Mouse (Mus musculus) liver, postnatal 0 days (tissue): ENCODE data around the gene Pkd2. TPM values are rescaled to one million over a fixed set of nuclear protein-coding genes. Genes with fewer than 3 reads are reported as not detected.
A peak's percentile ranks its signal among the peaks of the same experiment; 100 is the strongest.

ENCODE experiments used
- ATAC-seq: fragments of 200-750 bp; cut with Nextera tagmentation; 2 replicates; pipeline ENCODE4 v1.8.0; 2017; ENCODE audit warnings: mild to moderate bottlenecking, moderate library complexity
- DNase-seq: peaks from one replicate; pipeline ENCODE4 v3.0.0-alpha.2; 2016
- H3K27ac ChIP-seq: fragments of 300-500 bp; sonication (generic); 2 replicates; pipeline ENCODE4 v1.5.1; 2014; ENCODE audit warnings: antibody characterized with exemption, moderate library complexity, mild to moderate bottlenecking, low read depth
- H3K27me3 ChIP-seq: fragments of 300-500 bp; sonication (generic); 2 replicates; pipeline ENCODE4 v1.6.1; 2014; ENCODE audit warnings: low read length, control low read depth, mixed read lengths; ENCODE audit not compliant: insufficient read depth
- H3K36me3 ChIP-seq: fragments of 300-500 bp; sonication (generic); replicated peaks from 2 replicates; pipeline ENCODE4 v1.6.1; 2014; ENCODE audit warnings: mild to moderate bottlenecking, control low read depth, low read length, moderate library complexity, mixed read lengths; ENCODE audit not compliant: insufficient read depth
- H3K4me1 ChIP-seq: fragments of 300-500 bp; sonication (generic); 2 replicates; pipeline ENCODE4 v1.6.1; 2014; ENCODE audit warnings: antibody characterized with exemption, mild to moderate bottlenecking, control low read depth; ENCODE audit not compliant: insufficient read depth
- H3K4me2 ChIP-seq: fragments of 300-500 bp; sonication (generic); 2 replicates; pipeline ENCODE4 v1.6.1; 2014; ENCODE audit warnings: low read depth, mild to moderate bottlenecking, low read length, moderate library complexity, mixed read lengths
- H3K4me3 ChIP-seq: fragments of 300-500 bp; sonication (generic); 2 replicates; pipeline ENCODE4 v1.5.1; 2014; ENCODE audit warnings: low read depth, low read length
- H3K9ac ChIP-seq: fragments of 300-500 bp; sonication (generic); replicated peaks from 2 replicates; pipeline ENCODE4 v1.6.1; 2014; ENCODE audit warnings: mild to moderate bottlenecking, moderate library complexity
- H3K9me3 ChIP-seq: fragments of 300-500 bp; sonication (generic); 2 replicates; pipeline ENCODE4 v1.6.1; 2016; ENCODE audit warnings: mild to moderate bottlenecking, control low read depth, low read length, mixed read lengths
- CTCF ChIP-seq: sonication (generic); IDR thresholded peaks from 2 replicates; pipeline ENCODE4 v1.5.1; 2016; ENCODE audit warnings: antibody characterized with exemption, low read depth
- EP300 ChIP-seq: IDR thresholded peaks from 2 replicates; pipeline ENCODE4 v1.6.1; 2016; ENCODE audit warnings: antibody characterized with exemption, low read depth, mild to moderate bottlenecking
- WGBS: fragments of 180-500 bp; shearing (Covaris S2); extraction: QIAGEN DNeasy Blood & Tissue Kit; methylation state at CpG from one replicate; pipeline ENCODE4 v1.1.7; 2014; ENCODE audit not compliant: insufficient replicate concordance; 5-methylcytosine and 5-hydroxymethylcytosine counted together
- polyA plus RNA-seq: library from polyadenylated mRNA; unstranded; fragments of >200 nt; fragmentation: Nextera tagmentation; extraction: Ambion mirVana; gene quantifications from 2 replicates; pipeline ENCODE4 v1.2.1, GENCODE M21; 2015

Gene Pkd2
- polyA plus RNA-seq, 1 experiment from 2014 or later: 0.95 TPM

- Histone ChIP-seq H3K4me1 (no peaks in the 10 kb centered on the region), H3K4me3 (no peak overlapping the region), H3K9me3 (no peaks in the 10 kb centered on the region), H3K4me2 (0 out of 2 replicates have a peak overlapping the region, but pooled peaks have one; percentile 3), H3K9ac (no peak overlapping the region), H3K27ac (no peak overlapping the region), H3K36me3 (no peaks in the 10 kb centered on the region), H3K27me3 (no peaks in the 10 kb centered on the region)
- ATAC-seq: no peak
- DNase-seq: no peak
- WGBS: 33% methylated on average over 8 of the region's 8 CpGs
- no peak for TF ChIP-seq EP300
- no peak for TF ChIP-seq CTCF
These were observed 33.3 kb upstream of the Pkd2 start for GRCm38 (mm10) chr5:104425949-104426348.

- H3K9me3 ChIP-seq: no peaks in the 10 kb centered on the region
- no peaks in the 10 kb centered on the region for H3K4me1 ChIP-seq
- no peak overlapping the region for H3K9ac ChIP-seq
- H3K27ac ChIP-seq: no peak overlapping the region
- no peak overlapping the region for H3K4me3 ChIP-seq
- no peaks in the 10 kb centered on the region for H3K27me3 ChIP-seq
- WGBS: 33% methylated on average over 12 of the region's 12 CpGs
- ATAC-seq (no peak), DNase-seq (no peak)
- H3K4me2 ChIP-seq: no peak overlapping the region
- no peak for TF ChIP-seq EP300
- peak; percentile 47 for TF ChIP-seq CTCF
- H3K36me3 ChIP-seq: no peaks in the 10 kb centered on the region
These were observed 26.4 kb upstream of the Pkd2 start for GRCm38 (mm10) chr5:104432886-104433285.

GRCm38 (mm10) chr5:104433968-104434565 lies 25.2 kb upstream of the Pkd2 start:
- Histone ChIP-seq H3K36me3 (no peaks in the 10 kb centered on the region), H3K9ac (no peak overlapping the region), H3K27ac (no peak overlapping the region), H3K4me1 (no peaks in the 10 kb centered on the region), H3K9me3 (no peaks in the 10 kb centered on the region), H3K4me2 (no peak overlapping the region), H3K4me3 (no peak overlapping the region), H3K27me3 (no peaks in the 10 kb centered on the region)
- no peak for TF ChIP-seq EP300
- no peak for TF ChIP-seq CTCF
- 36% methylated on average over 6 of the region's 6 CpGs for WGBS
- DNase-seq: no peak
- no peak for ATAC-seq

- no peak for ATAC-seq
- no peaks in the 10 kb centered on the region for H3K9me3 ChIP-seq
- no peaks in the 10 kb centered on the region for H3K4me1 ChIP-seq
- no peak within 1 kb of the TSS for H3K9ac ChIP-seq
- H3K4me2 ChIP-seq: no peak within 1 kb of the TSS
- whole genome bisulfite sequencing: 29% methylated on average over 7 of the region's 7 CpGs
- no peaks in the 10 kb centered on the region for H3K27me3 ChIP-seq
- no peak within 1 kb of the TSS for H3K27ac ChIP-seq
- no peak for TF ChIP-seq CTCF
- TF ChIP-seq EP300: no peak
- DNase-seq: no peak
- no peak within 1 kb of the TSS for H3K4me3 ChIP-seq
- H3K36me3 ChIP-seq: no peaks in the 10 kb centered on the region
These were observed 24.4 kb upstream of the Pkd2 start, which contains the start of gene Spp1 for GRCm38 (mm10) chr5:104434835-104435301. Gene Spp1, plus strand, starts transcription at chr5:104435118.

- H3K9me3 ChIP-seq: no peaks in the 10 kb centered on the region
- H3K27ac ChIP-seq: no peak overlapping the region
- H3K27me3 ChIP-seq: no peaks in the 10 kb centered on the region
- H3K4me3 ChIP-seq: no peak overlapping the region
- DNase-seq: no peak
- H3K4me1 ChIP-seq: no peaks in the 10 kb centered on the region
- no peaks in the 10 kb centered on the region for H3K36me3 ChIP-seq
- H3K9ac ChIP-seq: no peak overlapping the region
- 75% methylated on average over 7 of the region's 7 CpGs for WGBS
- ATAC-seq: no peak
- no peak for TF ChIP-seq EP300
- TF ChIP-seq CTCF: no peak
- no peak overlapping the region for H3K4me2 ChIP-seq
These were observed 22.7 kb upstream of the Pkd2 start for GRCm38 (mm10) chr5:104436406-104437076.

- H3K4me1 ChIP-seq: no peaks in the 10 kb centered on the region
- H3K4me2 ChIP-seq: no peak overlapping the region
- H3K27me3 ChIP-seq: no peaks in the 10 kb centered on the region
- no peaks in the 10 kb centered on the region for H3K9me3 ChIP-seq
- ATAC-seq (no peak), DNase-seq (no peak)
- TF ChIP-seq CTCF: no peak
- H3K27ac ChIP-seq: no peak overlapping the region
- 63% methylated on average over 6 of the region's 6 CpGs for WGBS
- H3K36me3 ChIP-seq: no peaks in the 10 kb centered on the region
- H3K4me3 ChIP-seq: no peak overlapping the region
- H3K9ac ChIP-seq: no peak overlapping the region
These were observed 16.9 kb upstream of the Pkd2 start for GRCm38 (mm10) chr5:104442396-104442795.
